Mouse (Mus musculus): ENCODE data around the gene Plek2. TPM values are rescaled to one million over a fixed set of nuclear protein-coding genes. Genes with fewer than 3 reads are reported as not detected.
A peak's percentile ranks its signal among the peaks of the same experiment; 100 is the strongest.

Gene Plek2
- polyA plus RNA-seq, 1 experiment from 2014 or later = 2.3 TPM

DNA sequence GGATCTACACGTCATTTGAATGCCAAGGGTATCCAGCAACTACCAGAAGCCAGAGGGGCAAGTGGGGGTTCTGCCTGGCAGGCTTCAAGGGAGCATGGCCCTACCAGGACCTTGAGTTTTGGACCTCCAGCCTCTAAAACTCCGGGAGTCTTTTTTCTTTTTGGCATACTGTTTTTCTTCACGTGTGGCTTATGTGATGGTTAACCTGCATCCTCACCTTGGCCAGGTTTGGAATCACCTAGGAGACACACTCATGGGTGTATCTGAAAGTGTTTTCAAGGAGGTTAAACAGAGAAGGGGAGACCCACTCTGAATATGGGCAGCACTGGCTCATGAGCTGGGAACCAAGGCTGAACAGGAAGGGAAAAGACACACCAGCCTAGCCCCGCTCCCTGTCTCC, 3.5 kb downstream of the Plek2 start:
- ATAC-seq (replicated peaks; ENCODE audit: extremely low read depth, insufficient read depth, low FRiP score) = no peak

DNA sequence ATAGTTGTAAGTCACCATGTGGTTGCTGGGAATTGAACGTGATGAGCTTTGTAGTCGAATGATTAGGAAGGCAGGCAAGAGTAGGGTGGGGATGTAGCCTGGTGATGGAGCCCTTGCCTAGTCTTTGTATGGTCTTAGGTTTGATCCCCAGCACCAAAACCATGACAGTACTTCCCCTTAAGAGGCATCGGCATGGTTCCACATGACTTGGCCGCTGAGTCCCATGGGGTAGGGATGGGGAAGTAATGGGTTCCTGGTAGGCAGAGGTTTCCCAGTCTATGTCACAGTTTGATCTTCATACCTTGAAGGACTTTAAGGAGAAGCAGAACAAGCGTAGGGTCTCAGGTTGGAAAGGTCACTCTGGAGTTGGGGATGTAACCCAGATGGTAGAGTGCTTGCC, 5.3 kb downstream of the Plek2 start:
- 89% methylated on average over 5 of the region's 5 CpGs for WGBS

More for the DNA sequence above, 3.5 kb downstream of the Plek2 start:
- Histone ChIP-seq H3K4me3 (ENCODE audit: low read length) (no peak overlapping the region), H3K9me3 (replicated peaks; ENCODE audit: control insufficient read depth, low read length) (no peaks in the 10 kb centered on the region), H3K27ac (ENCODE audit: low read length) (no peak overlapping the region), H3K36me3 (ENCODE audit: control insufficient read depth, insufficient read depth) (no peaks in the 10 kb centered on the region), H3K4me1 (ENCODE audit: control insufficient read depth, insufficient read depth, low read length) (no peaks in the 10 kb centered on the region), H3K27me3 (ENCODE audit: control insufficient read depth, insufficient read depth, low read length) (no peaks in the 10 kb centered on the region), H3K9ac (ENCODE audit: low read length) (no peak overlapping the region), H3K4me2 (ENCODE audit: low read depth, low read length) (no peak overlapping the region)
- WGBS = 77% methylated on average over 4 of the region's 4 CpGs

DNA sequence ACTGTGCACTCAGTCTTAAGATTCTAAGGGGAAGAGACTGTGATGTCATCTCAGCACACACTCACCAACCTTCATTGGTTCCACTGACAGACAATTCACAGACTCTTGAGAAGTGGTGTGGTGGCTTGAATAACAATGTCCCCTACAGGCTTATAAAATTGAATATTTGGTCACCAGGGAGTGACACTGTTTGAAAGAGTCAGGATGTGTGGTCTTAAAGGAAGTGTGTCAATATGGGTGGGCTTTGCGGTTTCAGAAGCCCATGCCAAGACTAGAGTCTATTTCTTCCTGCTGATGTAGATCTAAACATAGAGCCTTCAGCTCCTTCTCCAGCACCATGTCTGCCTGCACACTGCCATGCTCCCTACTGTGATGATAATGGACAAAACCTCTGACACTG, 8.9 kb downstream of the Plek2 start:
- Histone ChIP-seq H3K27ac (ENCODE audit: low read length) (no peak overlapping the region), H3K36me3 (ENCODE audit: control insufficient read depth, insufficient read depth) (no peaks in the 10 kb centered on the region), H3K4me2 (ENCODE audit: low read depth, low read length) (no peak overlapping the region), H3K27me3 (ENCODE audit: control insufficient read depth, insufficient read depth, low read length) (no peaks in the 10 kb centered on the region), H3K9ac (ENCODE audit: low read length) (no peak overlapping the region), H3K4me1 (ENCODE audit: control insufficient read depth, insufficient read depth, low read length) (no peaks in the 10 kb centered on the region), H3K9me3 (replicated peaks; ENCODE audit: control insufficient read depth, low read length) (no peaks in the 10 kb centered on the region), H3K4me3 (ENCODE audit: low read length) (no peak overlapping the region)
- ATAC-seq (replicated peaks; ENCODE audit: extremely low read depth, insufficient read depth, low FRiP score) = no peak
- WGBS = 88% methylated on average over 1 of the region's 1 CpGs

More for the DNA sequence above, 5.3 kb downstream of the Plek2 start:
- Histone ChIP-seq H3K27me3 (ENCODE audit: control insufficient read depth, insufficient read depth, low read length) (no peaks in the 10 kb centered on the region), H3K27ac (ENCODE audit: low read length) (no peak overlapping the region), H3K36me3 (ENCODE audit: control insufficient read depth, insufficient read depth) (no peaks in the 10 kb centered on the region), H3K9me3 (replicated peaks; ENCODE audit: control insufficient read depth, low read length) (no peaks in the 10 kb centered on the region), H3K4me2 (ENCODE audit: low read depth, low read length) (no peak overlapping the region), H3K9ac (ENCODE audit: low read length) (no peak overlapping the region), H3K4me3 (ENCODE audit: low read length) (no peak overlapping the region), H3K4me1 (ENCODE audit: control insufficient read depth, insufficient read depth, low read length) (no peaks in the 10 kb centered on the region)
- ATAC-seq (replicated peaks; ENCODE audit: extremely low read depth, insufficient read depth, low FRiP score) = no peak

DNA sequence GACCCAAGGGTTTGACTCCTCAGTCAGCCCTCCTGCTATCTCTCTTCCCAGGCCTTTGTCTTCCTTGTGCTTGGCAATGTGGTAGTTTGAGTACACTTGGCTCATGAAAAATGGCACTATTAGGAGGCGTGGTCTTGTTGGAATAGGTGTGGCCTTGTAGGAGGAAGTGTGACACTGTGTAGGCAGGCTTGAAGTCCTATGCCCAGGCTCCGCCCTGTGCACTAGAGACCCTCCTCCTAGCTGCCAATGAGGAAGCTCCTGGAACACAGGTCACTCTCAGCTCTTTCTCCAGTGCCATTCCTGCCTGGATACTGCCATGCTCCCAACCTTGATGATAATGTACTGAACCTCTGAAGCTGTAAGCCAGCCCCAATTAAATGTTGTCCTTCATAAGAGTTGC, 15.6 kb downstream of the Plek2 start:
- no peak for ATAC-seq (replicated peaks; ENCODE audit: extremely low read depth, insufficient read depth, low FRiP score)
- H3K27me3 ChIP-seq (ENCODE audit: control insufficient read depth, insufficient read depth, low read length) = no peaks in the 10 kb centered on the region
- no peak overlapping the region for H3K4me2 ChIP-seq (ENCODE audit: low read depth, low read length)
- no peaks in the 10 kb centered on the region; the same call in 1 of the 2 replicates for H3K36me3 ChIP-seq (ENCODE audit: control insufficient read depth, insufficient read depth)
- H3K9me3 ChIP-seq (replicated peaks; ENCODE audit: control insufficient read depth, low read length) = no peaks in the 10 kb centered on the region
- H3K9ac ChIP-seq (ENCODE audit: low read length) = no peak overlapping the region
- H3K27ac ChIP-seq (ENCODE audit: low read length) = no peak overlapping the region
- H3K4me3 ChIP-seq (ENCODE audit: low read length) = no peak overlapping the region
- peaks cover 10% of the 10 kb centered on the region for H3K4me1 ChIP-seq (ENCODE audit: control insufficient read depth, insufficient read depth, low read length)
- 86% methylated on average over 2 of the region's 2 CpGs for WGBS

DNA sequence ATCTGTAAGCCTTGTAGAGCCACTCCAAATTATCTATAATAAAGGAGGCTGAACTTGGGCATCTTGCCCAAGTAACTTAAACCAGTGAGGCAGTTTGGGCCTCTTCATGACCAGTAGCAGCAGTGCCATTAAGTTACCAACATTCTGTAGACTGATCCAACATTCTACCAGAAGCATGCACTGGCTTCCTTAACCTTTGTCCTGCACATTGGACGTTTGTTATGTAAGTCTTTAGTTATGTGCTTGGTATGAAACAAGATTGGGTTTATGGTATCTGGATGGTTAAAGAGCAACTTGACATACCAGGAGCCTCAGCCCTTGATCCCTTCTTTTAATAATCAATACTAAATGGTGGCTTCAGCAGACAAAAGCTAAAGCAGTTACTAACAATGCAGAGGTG, 16.7 kb downstream of the Plek2 start:
- Histone ChIP-seq H3K4me1 (ENCODE audit: control insufficient read depth, insufficient read depth, low read length) (peaks cover 10% of the 10 kb centered on the region), H3K4me2 (ENCODE audit: low read depth, low read length) (no peak overlapping the region), H3K27ac (ENCODE audit: low read length) (no peak overlapping the region), H3K36me3 (ENCODE audit: control insufficient read depth, insufficient read depth) (peaks cover 6% of the 10 kb centered on the region), H3K9ac (ENCODE audit: low read length) (no peak overlapping the region), H3K9me3 (replicated peaks; ENCODE audit: control insufficient read depth, low read length) (no peaks in the 10 kb centered on the region), H3K27me3 (ENCODE audit: control insufficient read depth, insufficient read depth, low read length) (no peaks in the 10 kb centered on the region), H3K4me3 (ENCODE audit: low read length) (no peak overlapping the region)
- 56% methylated on average over 1 of the region's 1 CpGs for WGBS
- no peak for ATAC-seq (replicated peaks; ENCODE audit: extremely low read depth, insufficient read depth, low FRiP score)

DNA sequence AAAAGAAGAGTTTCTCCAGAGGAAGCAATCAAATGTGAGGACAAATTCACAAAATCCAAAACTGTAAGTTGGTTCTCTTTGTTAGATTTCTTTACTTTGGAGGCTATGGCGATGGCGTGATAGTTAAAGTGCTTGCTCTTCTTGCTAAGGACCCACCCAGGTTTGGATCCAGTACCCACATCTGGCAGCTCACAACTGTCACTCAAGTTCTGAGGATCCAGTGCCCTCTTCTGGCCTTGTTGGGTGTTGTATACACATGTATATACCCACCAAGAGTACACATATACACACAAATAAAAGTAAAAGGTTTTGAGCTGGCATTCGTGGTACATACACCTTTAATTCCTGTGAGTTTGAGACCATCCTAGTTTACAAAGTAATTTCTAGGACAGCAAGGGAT, 32.2 kb downstream of the Plek2 start:
- no peak overlapping the region for H3K4me3 ChIP-seq (ENCODE audit: low read length)
- H3K27me3 ChIP-seq (ENCODE audit: control insufficient read depth, insufficient read depth, low read length) = no peaks in the 10 kb centered on the region
- H3K36me3 ChIP-seq (ENCODE audit: control insufficient read depth, insufficient read depth) = peaks cover 31% of the 10 kb centered on the region
- H3K27ac ChIP-seq (ENCODE audit: low read length) = no peak overlapping the region
- ATAC-seq (replicated peaks; ENCODE audit: extremely low read depth, insufficient read depth, low FRiP score) = no peak
- no peaks in the 10 kb centered on the region for H3K9me3 ChIP-seq (replicated peaks; ENCODE audit: control insufficient read depth, low read length)
- no peak overlapping the region for H3K4me2 ChIP-seq (ENCODE audit: low read depth, low read length)
- H3K9ac ChIP-seq (ENCODE audit: low read length) = no peak overlapping the region
- WGBS = 93% methylated on average over 3 of the region's 3 CpGs
- H3K4me1 ChIP-seq (ENCODE audit: control insufficient read depth, insufficient read depth, low read length) = no peaks in the 10 kb centered on the region

DNA sequence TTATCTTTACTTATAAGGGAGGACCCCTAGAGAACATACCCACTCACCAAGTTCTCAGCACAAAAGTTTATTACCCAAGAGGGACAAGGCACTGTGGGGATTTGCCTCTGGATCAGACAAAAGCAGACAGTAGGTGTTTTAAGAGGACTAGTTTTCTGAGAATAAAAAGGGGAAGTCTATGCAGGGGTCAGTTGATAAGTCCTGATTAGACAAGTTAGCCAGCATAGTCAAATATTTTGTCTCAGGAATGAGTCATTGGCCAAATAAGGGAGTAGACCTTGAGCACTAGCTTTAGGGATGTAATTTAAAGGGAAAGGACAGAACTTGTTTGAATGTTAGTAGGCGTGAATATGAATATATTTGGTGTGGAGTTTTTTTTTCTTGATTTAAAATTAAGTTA, 38.6 kb downstream of the Plek2 start:
- Histone ChIP-seq H3K36me3 (ENCODE audit: control insufficient read depth, insufficient read depth) (peaks cover 21% of the 10 kb centered on the region), H3K27ac (ENCODE audit: low read length) (no peak overlapping the region), H3K4me3 (ENCODE audit: low read length) (no peak overlapping the region), H3K9ac (ENCODE audit: low read length) (no peak overlapping the region), H3K27me3 (ENCODE audit: control insufficient read depth, insufficient read depth, low read length) (no peaks in the 10 kb centered on the region), H3K9me3 (replicated peaks; ENCODE audit: control insufficient read depth, low read length) (no peaks in the 10 kb centered on the region), H3K4me1 (ENCODE audit: control insufficient read depth, insufficient read depth, low read length) (peaks cover 2% of the 10 kb centered on the region), H3K4me2 (ENCODE audit: low read depth, low read length) (no peak overlapping the region)
- 95% methylated on average over 1 of the region's 1 CpGs for WGBS
- no peak for ATAC-seq (replicated peaks; ENCODE audit: extremely low read depth, insufficient read depth, low FRiP score)

DNA sequence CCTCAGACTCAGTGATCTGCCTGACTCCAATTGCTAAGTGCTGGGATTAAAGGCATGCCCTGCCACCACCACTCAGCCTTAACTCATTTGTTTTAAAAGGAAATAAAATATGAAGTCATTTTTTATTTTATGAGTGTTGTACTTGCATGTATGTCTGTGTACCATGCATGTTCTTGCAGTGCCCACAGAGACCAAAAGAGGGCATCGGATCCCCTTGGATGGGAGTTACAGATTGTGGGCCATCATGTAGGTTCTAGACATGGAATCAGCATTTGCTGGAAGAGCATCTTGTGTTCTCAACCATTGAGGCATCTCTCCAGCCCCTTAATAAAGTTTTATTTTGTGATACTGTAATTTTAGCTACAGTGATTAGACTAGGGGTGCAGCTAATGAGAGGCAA, 41.3 kb downstream of the Plek2 start:
- H3K27ac ChIP-seq (ENCODE audit: low read length) = no peak overlapping the region
- peaks cover 20% of the 10 kb centered on the region for H3K36me3 ChIP-seq (ENCODE audit: control insufficient read depth, insufficient read depth)
- no peaks in the 10 kb centered on the region for H3K9me3 ChIP-seq (replicated peaks; ENCODE audit: control insufficient read depth, low read length)
- no peak overlapping the region for H3K4me3 ChIP-seq (ENCODE audit: low read length)
- peaks cover 9% of the 10 kb centered on the region for H3K4me1 ChIP-seq (ENCODE audit: control insufficient read depth, insufficient read depth, low read length)
- no peak overlapping the region for H3K9ac ChIP-seq (ENCODE audit: low read length)
- H3K4me2 ChIP-seq (ENCODE audit: low read depth, low read length) = no peak overlapping the region
- no peak for ATAC-seq (replicated peaks; ENCODE audit: extremely low read depth, insufficient read depth, low FRiP score)
- WGBS = 92% methylated on average over 1 of the region's 1 CpGs
- H3K27me3 ChIP-seq (ENCODE audit: control insufficient read depth, insufficient read depth, low read length) = no peaks in the 10 kb centered on the region

DNA sequence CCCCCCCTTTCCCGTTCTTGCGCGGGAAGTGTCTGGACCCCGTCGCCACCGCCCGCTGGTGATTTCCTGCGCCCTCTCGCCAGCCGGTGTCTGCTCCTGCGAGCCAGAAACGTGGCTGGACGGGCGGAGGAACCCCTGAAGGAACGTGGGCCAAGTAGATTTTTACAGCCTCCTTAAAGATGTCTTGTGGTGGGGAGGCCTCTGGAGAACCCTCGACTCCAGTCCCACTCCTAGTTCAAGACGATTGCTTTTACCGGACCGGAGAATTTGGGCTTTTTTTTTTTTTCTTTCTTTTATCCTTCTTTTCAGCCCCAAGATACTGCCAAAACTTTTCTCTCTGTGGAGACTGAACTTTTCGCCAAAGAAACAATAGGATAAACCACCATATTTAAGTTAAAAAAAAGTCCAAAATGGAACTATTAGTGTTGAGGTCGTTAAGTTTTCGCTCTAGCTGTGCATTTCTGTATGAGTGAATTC, 44.5 kb downstream of the Plek2 start:
- H3K4me2 ChIP-seq (ENCODE audit: low read depth, low read length) = peak overlapping the region; percentile 85
- H3K27me3 ChIP-seq (ENCODE audit: control insufficient read depth, insufficient read depth, low read length) = no peaks in the 10 kb centered on the region
- peak overlapping the region; percentile 71 for H3K27ac ChIP-seq (ENCODE audit: low read length)
- H3K9me3 ChIP-seq (replicated peaks; ENCODE audit: control insufficient read depth, low read length) = no peaks in the 10 kb centered on the region
- peak overlapping the region; percentile 94 for H3K9ac ChIP-seq (ENCODE audit: low read length)
- ATAC-seq (replicated peaks; ENCODE audit: extremely low read depth, insufficient read depth, low FRiP score) = peak; percentile 25
- peaks cover 20% of the 10 kb centered on the region for H3K4me1 ChIP-seq (ENCODE audit: control insufficient read depth, insufficient read depth, low read length)
- WGBS = under 1% methylated on average over 22 of the region's 22 CpGs
- peaks cover 8% of the 10 kb centered on the region for H3K36me3 ChIP-seq (ENCODE audit: control insufficient read depth, insufficient read depth)
- H3K4me3 ChIP-seq (ENCODE audit: low read length) = peak overlapping the region; percentile 91

All from heart, embryonic 16.5 days (tissue).